Mouse (Mus musculus): ENCODE data around the gene Alas2.

The Alas2 gene

GRCm38 (mm10) chrX:150547239-150547638 is at the start of gene Alas2:
Gene Alas2, plus strand, starts transcription at chrX:150547375.
- no peak for DNase-seq

- no peak for DNase-seq
Observed at GRCm38 (mm10) chrX:150508696-150509095, 38.5 kb upstream of the Alas2 start.

- no peak for DNase-seq
Observed at GRCm38 (mm10) chrX:150510631-150511030, 36.5 kb upstream of the Alas2 start.

GRCm38 (mm10) chrX:150511274-150511673 is 35.9 kb upstream of the Alas2 start:
- no peak for DNase-seq

GRCm38 (mm10) chrX:150514127-150514526 is 33.0 kb upstream of the Alas2 start:
- no peak for DNase-seq

- DNase-seq = no peak
Observed at GRCm38 (mm10) chrX:150516015-150516414, 31.2 kb upstream of the Alas2 start.

GRCm38 (mm10) chrX:150516477-150516876 is 30.7 kb upstream of the Alas2 start:
- DNase-seq = no peak

GRCm38 (mm10) chrX:150540111-150540510 is 7.1 kb upstream of the Alas2 start:
- DNase-seq = no peak

GRCm38 (mm10) chrX:150541684-150542083 is 5.5 kb upstream of the Alas2 start:
- DNase-seq = no peak

- DNase-seq = no peak
Observed at GRCm38 (mm10) chrX:150549639-150550038, 2.5 kb downstream of the Alas2 start.

GRCm38 (mm10) chrX:150551986-150552385 is 4.8 kb downstream of the Alas2 start:
- no peak for DNase-seq

GRCm38 (mm10) chrX:150554032-150554431 is 6.9 kb downstream of the Alas2 start:
- DNase-seq = no peak

GRCm38 (mm10) chrX:150564644-150565357 is 17.6 kb downstream of the Alas2 start:
- DNase-seq = no peak

GRCm38 (mm10) chrX:150581921-150582320 is 34.7 kb downstream of the Alas2 start:
- DNase-seq = no peak

- DNase-seq = no peak
Observed at GRCm38 (mm10) chrX:150585116-150585515, 37.9 kb downstream of the Alas2 start.

- peak; percentile 73 for DNase-seq
Observed at GRCm38 (mm10) chrX:150588023-150588764, 41.0 kb downstream of the Alas2 start, which contains the start of gene Pfkfb1. Gene Pfkfb1, plus strand, starts transcription at chrX:150588229.

GRCm38 (mm10) chrX:150589696-150590095 is 42.5 kb downstream of the Alas2 start, which contains the start of gene Apex2:
Gene Apex2, minus strand, starts transcription at chrX:150589868.
- DNase-seq = no peak

- no peak for DNase-seq
Observed at GRCm38 (mm10) chrX:150593266-150594035, 46.3 kb downstream of the Alas2 start.

GRCm38 (mm10) chrX:150594176-150594575 is 47.0 kb downstream of the Alas2 start:
- no peak for DNase-seq

GRCm38 (mm10) chrX:150595016-150595760 is 48.0 kb downstream of the Alas2 start:
- DNase-seq = no peak

- DNase-seq = no peak
Observed at GRCm38 (mm10) chrX:150598882-150599281, 51.7 kb downstream of the Alas2 start.
